Mouse (Mus musculus) embryo, embryonic 10.5 days (tissue): ENCODE results near the gene Tmprss7.

Source experiments
- DNase-seq: peaks from one replicate; pipeline ENCODE4 v3.0.0-alpha.2; 2015; ENCODE audit warnings: low spot score

The Tmprss7 gene

GRCm38 (mm10) chr16:45685295-45685694 lies 8.2 kb downstream of the Tmprss7 start:
- DNase-seq: no peak

GRCm38 (mm10) chr16:45684815-45685214 lies 8.6 kb downstream of the Tmprss7 start:
- DNase-seq: peak; percentile 83

GRCm38 (mm10) chr16:45676462-45676861 lies 17.0 kb downstream of the Tmprss7 start:
- peak; percentile 38 for DNase-seq

GRCm38 (mm10) chr16:45670005-45670404 lies 23.5 kb downstream of the Tmprss7 start:
- no peak for DNase-seq

- no peak for DNase-seq
These were observed 25.3 kb downstream of the Tmprss7 start for GRCm38 (mm10) chr16:45668178-45668577.

GRCm38 (mm10) chr16:45666136-45666535 lies 27.3 kb downstream of the Tmprss7 start:
- DNase-seq: no peak

GRCm38 (mm10) chr16:45662381-45662780 lies 31.1 kb downstream of the Tmprss7 start:
- no peak for DNase-seq

GRCm38 (mm10) chr16:45659596-45659995 lies 33.9 kb downstream of the Tmprss7 start:
- no peak for DNase-seq

- DNase-seq: no peak
These were observed 35.2 kb downstream of the Tmprss7 start for GRCm38 (mm10) chr16:45658248-45658647.

- DNase-seq: no peak
These were observed 35.8 kb downstream of the Tmprss7 start for GRCm38 (mm10) chr16:45657574-45658159.

- no peak for DNase-seq
These were observed 39.0 kb downstream of the Tmprss7 start for GRCm38 (mm10) chr16:45654465-45654864.

- peak; percentile 3 for DNase-seq
These were observed 39.5 kb downstream of the Tmprss7 start, which contains the start of gene BC016579 for GRCm38 (mm10) chr16:45653934-45654332. Gene BC016579, minus strand, starts transcription at chr16:45654068.

GRCm38 (mm10) chr16:45653009-45653933 lies 40.2 kb downstream of the Tmprss7 start:
- DNase-seq: peak; percentile 8

GRCm38 (mm10) chr16:45651497-45651896 lies 42.0 kb downstream of the Tmprss7 start:
- no peak for DNase-seq

GRCm38 (mm10) chr16:45644380-45644779 lies 49.1 kb downstream of the Tmprss7 start:
- DNase-seq: no peak

- DNase-seq: no peak
These were observed 49.5 kb downstream of the Tmprss7 start for GRCm38 (mm10) chr16:45643944-45644343.

GRCm38 (mm10) chr16:45641301-45641700 lies 52.2 kb downstream of the Tmprss7 start:
- DNase-seq: no peak

GRCm38 (mm10) chr16:45640070-45640762 lies 53.2 kb downstream of the Tmprss7 start:
- no peak for DNase-seq

- DNase-seq: no peak
These were observed 57.6 kb downstream of the Tmprss7 start for GRCm38 (mm10) chr16:45635826-45636225.

- DNase-seq: no peak
These were observed 61.0 kb downstream of the Tmprss7 start for GRCm38 (mm10) chr16:45632420-45632819.

GRCm38 (mm10) chr16:45630347-45630960 lies 63.0 kb downstream of the Tmprss7 start:
- peak; percentile 82 for DNase-seq

GRCm38 (mm10) chr16:45629497-45630105 lies 63.9 kb downstream of the Tmprss7 start:
- DNase-seq: no peak
